Mouse (Mus musculus) embryonic facial prominence, embryonic 14.5 days (tissue): Measurements from ENCODE around the gene Rbak. TPM values are rescaled to one million over a fixed set of nuclear protein-coding genes. Genes with fewer than 3 reads are reported as not detected.

Source experiments
- microRNA-seq: library from miRNA; unstranded; fragments of <30 nt; microRNA quantifications from one replicate; pipeline ENCODE4, GENCODE M21; 2016; ENCODE audit warnings: borderline number of aligned reads
- polyA plus RNA-seq: library from polyadenylated mRNA; unstranded; fragments of >200 nt; fragmentation: Nextera tagmentation; extraction: Ambion mirVana; gene quantifications from 2 replicates; pipeline ENCODE4 v1.2.1, GENCODE M21; 2014

The Rbak gene
- polyA plus RNA-seq, 1 experiment from 2014 or later: 7.6 TPM

Small RNA genes within 50 kb of the gene (microRNA-seq; reads per million reads assigned to microRNA genes)
- not detected for gene Gm44405

Other genes starting within 250 kb of the Rbak start
- gene Fscn1, start 220.4 kb downstream of the Rbak start, polyA plus RNA-seq: 338 and 413 TPM in 2 replicates
- 33.1 and 34.0 TPM in 2 replicates for gene Rnf216, start 67.8 kb downstream of the Rbak start, polyA plus RNA-seq
- gene Olfr718-ps1, start 33.2 kb downstream of the Rbak start, polyA plus RNA-seq: 0.07 TPM in 1 of 2 replicates, not detected in the other
- not detected in 2 replicates for gene Spdye4b, start 242 bp upstream of the Rbak start, polyA plus RNA-seq
- gene Spdye4a, start 46.1 kb upstream of the Rbak start, polyA plus RNA-seq: not detected in 2 replicates
- 16.1 and 16.6 TPM in 2 replicates for gene Zfp12, start 54.4 kb upstream of the Rbak start, polyA plus RNA-seq
- 1.4 and 2.1 TPM in 2 replicates for gene Zfp316, start 89.2 kb upstream of the Rbak start, polyA plus RNA-seq
- 0.17 and 0.46 TPM in 2 replicates for gene Zfp853, start 112.8 kb upstream of the Rbak start, polyA plus RNA-seq
- 22.6 and 26.1 TPM in 2 replicates for gene E130309D02Rik, start 134.6 kb upstream of the Rbak start, polyA plus RNA-seq
- gene Zdhhc4, start 148.5 kb upstream of the Rbak start, polyA plus RNA-seq: 68.3 and 74.7 TPM in 2 replicates
- gene Grid2ip, start 176.6 kb upstream of the Rbak start, polyA plus RNA-seq: 0.51 and 0.87 TPM in 2 replicates
- 477 and 497 TPM in 2 replicates for gene Kdelr2, start 223.1 kb upstream of the Rbak start, polyA plus RNA-seq